Mouse (Mus musculus): Measurements from ENCODE around the gene Krtdap. TPM values are rescaled to one million over a fixed set of nuclear protein-coding genes. Genes with fewer than 3 reads are reported as not detected.

Gene Krtdap
- polyA plus RNA-seq, 1 experiment from 2014 or later, result not detected

DNA sequence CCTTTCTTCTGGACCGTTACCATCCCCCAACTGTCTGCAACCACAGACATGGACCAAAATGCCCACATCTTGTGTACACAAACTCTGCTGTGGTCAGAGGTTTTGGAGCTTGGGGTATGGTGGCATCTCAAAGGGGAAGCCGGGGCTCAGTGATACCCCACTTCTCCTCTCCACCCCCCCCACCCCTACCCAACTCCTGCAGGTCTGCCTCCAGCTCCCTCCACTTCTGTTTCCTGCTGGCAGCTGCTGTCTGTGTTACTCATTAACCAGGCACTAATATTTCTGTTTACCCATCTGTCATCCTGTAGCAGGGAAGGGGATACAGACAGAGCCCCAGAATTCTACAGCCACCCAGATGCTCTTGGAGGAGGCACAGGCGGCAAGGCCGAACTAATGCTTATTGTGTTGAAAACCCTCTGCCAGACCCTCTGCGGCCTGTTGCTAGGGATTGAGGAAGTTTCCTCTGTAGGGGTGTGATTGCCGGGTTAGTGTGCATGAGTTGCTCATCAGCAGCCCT is 24.7 kb downstream of the Krtdap start:
- 0 out of 2 replicates have a peak overlapping the region, but pooled peaks have one; percentile 8 for H3K4me3 ChIP-seq (ENCODE audit: low read depth, low read length)
- H3K4me2 ChIP-seq (ENCODE audit: low read depth, low read length), result peak overlapping the region; percentile 53
- peak overlapping the region; percentile 89 for H3K27ac ChIP-seq (ENCODE audit: low read depth)
- ATAC-seq (peak; percentile 78), DNase-seq (peak; percentile 52)
- 18% methylated on average over 6 of the region's 6 CpGs for WGBS (ENCODE audit: insufficient replicate concordance)
- peaks cover 14% of the 10 kb centered on the region for H3K4me1 ChIP-seq (ENCODE audit: insufficient read depth)
- no peaks in the 10 kb centered on the region for H3K9me3 ChIP-seq (ENCODE audit: low read length)
- 0 out of 2 replicates have a peak overlapping the region, but pooled peaks have one; percentile 16 for H3K9ac ChIP-seq (replicated peaks)
- TF ChIP-seq CTCF (IDR thresholded peaks at IDR 0.05; ENCODE audit: low read depth) (no peak), EP300 (IDR thresholded peaks at IDR 0.05; ENCODE audit: low read depth) (peak; percentile 6; the same call in 1 of the 2 replicates)
- no peaks in the 10 kb centered on the region for H3K36me3 ChIP-seq (replicated peaks; ENCODE audit: insufficient read depth, low read length)
- no peaks in the 10 kb centered on the region for H3K27me3 ChIP-seq (ENCODE audit: insufficient read depth, low read length)

DNA sequence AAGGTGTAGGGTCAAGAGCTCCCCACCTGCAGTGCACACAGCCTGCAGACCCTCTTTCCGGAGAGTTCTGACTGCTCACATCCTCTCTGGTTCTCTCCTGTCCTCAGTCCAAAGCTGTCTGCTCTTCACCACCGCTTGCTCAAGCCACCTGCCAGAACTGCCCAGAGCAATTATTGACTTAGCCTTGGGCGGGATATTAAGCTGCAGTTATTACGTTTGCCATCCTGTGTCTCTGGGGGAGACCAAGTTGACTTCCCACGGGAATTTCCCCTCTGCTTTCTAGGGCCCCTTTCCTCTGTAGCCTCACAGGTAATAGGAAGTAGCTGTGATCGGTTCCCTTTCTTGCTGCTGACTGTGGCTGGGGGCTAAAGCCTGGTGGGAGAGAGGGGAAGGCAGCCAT is 32.4 kb downstream of the Krtdap start:
- H3K9ac ChIP-seq (replicated peaks), result no peak overlapping the region
- peaks cover 21% of the 10 kb centered on the region for H3K4me1 ChIP-seq (ENCODE audit: insufficient read depth)
- peak overlapping the region; percentile 52 for H3K4me2 ChIP-seq (ENCODE audit: low read depth, low read length)
- peak overlapping the region; percentile 44; the same call in 1 of the 2 replicates for H3K27ac ChIP-seq (ENCODE audit: low read depth)
- peak; percentile 31 for DNase-seq
- H3K4me3 ChIP-seq (ENCODE audit: low read depth, low read length), result peak overlapping the region; percentile 22
- TF ChIP-seq EP300 (IDR thresholded peaks at IDR 0.05; ENCODE audit: low read depth), result no peak
- TF ChIP-seq CTCF (IDR thresholded peaks at IDR 0.05; ENCODE audit: low read depth), result no peak
- no peaks in the 10 kb centered on the region for H3K27me3 ChIP-seq (ENCODE audit: insufficient read depth, low read length)
- H3K36me3 ChIP-seq (replicated peaks; ENCODE audit: insufficient read depth, low read length), result no peaks in the 10 kb centered on the region
- peak; percentile 69 for ATAC-seq
- H3K9me3 ChIP-seq (ENCODE audit: low read length), result no peaks in the 10 kb centered on the region
- 34% methylated on average over 6 of the region's 6 CpGs for WGBS (ENCODE audit: insufficient replicate concordance)

DNA sequence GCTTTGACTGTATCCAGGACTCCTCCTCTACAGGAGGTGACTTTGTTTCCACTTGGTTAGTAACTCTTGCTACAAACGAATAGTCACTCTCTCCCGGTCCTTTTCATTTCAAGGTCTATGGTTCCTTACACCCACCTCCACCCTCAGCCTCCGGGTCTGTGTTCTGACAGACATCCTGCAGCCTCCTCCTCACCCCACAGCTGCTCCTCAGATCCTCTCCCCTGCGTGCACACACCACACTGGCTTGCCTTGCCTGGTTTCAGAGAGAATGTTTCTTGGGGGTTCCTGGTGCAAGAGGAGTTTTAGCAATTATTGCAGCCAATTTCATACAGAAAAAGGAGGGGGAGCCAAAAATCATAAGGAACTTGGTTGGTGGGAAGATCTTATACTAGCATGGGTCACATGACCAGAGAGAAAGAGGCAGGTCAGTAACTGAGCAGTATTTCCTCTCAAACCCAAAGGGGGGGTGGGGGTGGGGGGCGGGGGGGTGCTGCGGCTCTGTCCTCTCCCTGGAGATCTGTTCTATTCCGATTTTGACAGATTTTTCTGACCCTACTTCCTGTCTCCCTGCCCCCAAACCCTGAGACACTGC is 33.3 kb downstream of the Krtdap start:
- Histone ChIP-seq H3K4me3 (ENCODE audit: low read depth, low read length) (peak overlapping the region; percentile 22; the same call in 1 of the 2 replicates), H3K9me3 (ENCODE audit: low read length) (no peaks in the 10 kb centered on the region), H3K27ac (ENCODE audit: low read depth) (peak overlapping the region; percentile 44), H3K4me1 (ENCODE audit: insufficient read depth) (peaks cover 21% of the 10 kb centered on the region), H3K27me3 (ENCODE audit: insufficient read depth, low read length) (no peaks in the 10 kb centered on the region), H3K36me3 (replicated peaks; ENCODE audit: insufficient read depth, low read length) (no peaks in the 10 kb centered on the region), H3K4me2 (ENCODE audit: low read depth, low read length) (peak overlapping the region; percentile 52), H3K9ac (replicated peaks) (no peak overlapping the region)
- ATAC-seq (no peak), DNase-seq (no peak)
- TF ChIP-seq EP300 (IDR thresholded peaks at IDR 0.05; ENCODE audit: low read depth) (no peak), CTCF (IDR thresholded peaks at IDR 0.05; ENCODE audit: low read depth) (no peak)
- WGBS (ENCODE audit: insufficient replicate concordance), result 24% methylated on average over 7 of the region's 7 CpGs

DNA sequence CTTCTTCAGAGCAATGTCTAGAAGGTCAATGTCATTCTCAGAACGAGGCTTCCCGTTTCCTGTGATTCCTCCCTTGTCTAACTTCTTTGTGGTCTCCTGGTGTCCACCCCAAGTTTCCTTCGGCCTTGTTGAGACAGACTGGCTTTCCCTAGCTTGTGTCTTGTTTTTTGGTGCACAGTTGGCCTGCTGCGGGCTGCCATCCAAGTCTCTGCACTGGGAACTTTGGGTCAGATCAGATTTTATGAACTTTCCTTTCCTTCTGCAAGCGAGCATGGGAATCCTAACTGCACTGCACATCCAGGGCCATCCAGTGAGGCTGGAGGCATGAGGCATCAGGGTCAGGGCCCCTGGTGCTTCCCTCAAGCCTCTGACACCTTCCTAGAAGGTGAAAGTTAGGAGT is 33.8 kb downstream of the Krtdap start:
- H3K27ac ChIP-seq (ENCODE audit: low read depth), result peak overlapping the region; percentile 39; the same call in 1 of the 2 replicates
- DNase-seq (no peak), ATAC-seq (no peak)
- H3K36me3 ChIP-seq (replicated peaks; ENCODE audit: insufficient read depth, low read length), result no peaks in the 10 kb centered on the region
- no peak overlapping the region for H3K9ac ChIP-seq (replicated peaks)
- peaks cover 21% of the 10 kb centered on the region for H3K4me1 ChIP-seq (ENCODE audit: insufficient read depth)
- no peaks in the 10 kb centered on the region for H3K27me3 ChIP-seq (ENCODE audit: insufficient read depth, low read length)
- H3K4me3 ChIP-seq (ENCODE audit: low read depth, low read length), result no peak overlapping the region
- H3K9me3 ChIP-seq (ENCODE audit: low read length), result no peaks in the 10 kb centered on the region
- 40% methylated on average over 5 of the region's 5 CpGs for WGBS (ENCODE audit: insufficient replicate concordance)
- H3K4me2 ChIP-seq (ENCODE audit: low read depth, low read length), result peak overlapping the region; percentile 52
- TF ChIP-seq CTCF (IDR thresholded peaks at IDR 0.05; ENCODE audit: low read depth) (no peak), EP300 (IDR thresholded peaks at IDR 0.05; ENCODE audit: low read depth) (no peak)

DNA sequence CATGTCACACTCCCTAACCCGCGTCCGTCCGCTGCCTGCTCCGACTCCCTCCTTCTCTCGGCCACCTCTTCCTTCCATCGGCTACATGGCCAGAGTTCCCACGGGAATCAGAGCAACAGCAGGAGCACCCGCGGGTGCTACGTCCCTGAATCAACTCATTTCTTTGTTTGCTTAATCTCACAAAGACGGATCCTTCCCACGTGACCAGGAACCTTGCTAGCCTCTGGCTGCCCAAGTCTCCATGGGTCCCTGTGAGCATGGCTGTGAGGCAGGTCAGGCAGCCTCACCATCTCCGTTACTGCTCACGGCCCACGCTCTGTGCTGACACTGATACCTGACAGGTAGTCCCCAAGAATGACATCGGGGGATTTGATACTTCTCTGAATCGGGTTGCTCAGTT is 36.0 kb downstream of the Krtdap start, which contains the start of gene Ffar2:
TSS of gene Ffar2 (minus strand) at position 101 of the 400 bp plus-strand sequence.
- Histone ChIP-seq H3K9ac (replicated peaks) (no peak within 1 kb of the TSS), H3K4me2 (ENCODE audit: low read depth, low read length) (no peak within 1 kb of the TSS), H3K27me3 (ENCODE audit: insufficient read depth, low read length) (no peaks in the 10 kb centered on the region), H3K27ac (ENCODE audit: low read depth) (no peak within 1 kb of the TSS), H3K9me3 (ENCODE audit: low read length) (no peaks in the 10 kb centered on the region), H3K36me3 (replicated peaks; ENCODE audit: insufficient read depth, low read length) (no peaks in the 10 kb centered on the region), H3K4me1 (ENCODE audit: insufficient read depth) (peaks cover 21% of the 10 kb centered on the region), H3K4me3 (ENCODE audit: low read depth, low read length) (no peak within 1 kb of the TSS)
- DNase-seq (no peak), ATAC-seq (no peak)
- no peak for TF ChIP-seq EP300 (IDR thresholded peaks at IDR 0.05; ENCODE audit: low read depth)
- no peak for TF ChIP-seq CTCF (IDR thresholded peaks at IDR 0.05; ENCODE audit: low read depth)
- WGBS (ENCODE audit: insufficient replicate concordance), result 85% methylated on average over 18 of the region's 18 CpGs

DNA sequence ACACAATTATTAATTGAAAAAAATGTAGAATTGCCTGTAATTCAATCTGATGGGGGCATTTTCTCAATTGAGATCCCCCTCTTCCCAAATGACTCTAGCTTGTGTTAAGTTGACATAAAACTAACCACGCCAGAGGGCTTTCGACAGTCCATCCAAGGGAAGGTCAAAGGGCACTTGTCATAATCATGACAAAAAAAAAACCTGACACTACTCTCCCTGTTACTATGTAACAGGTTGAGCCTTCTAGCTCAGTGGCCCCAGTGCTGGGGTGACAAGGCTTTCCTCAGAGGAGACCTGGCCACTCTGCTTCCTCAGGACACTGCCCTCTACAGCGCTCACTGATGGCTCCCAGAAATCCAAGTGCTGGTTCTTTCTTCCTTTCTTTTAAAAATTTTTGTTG is 36.6 kb downstream of the Krtdap start:
- Histone ChIP-seq H3K4me3 (ENCODE audit: low read depth, low read length) (no peak overlapping the region), H3K9me3 (ENCODE audit: low read length) (no peaks in the 10 kb centered on the region), H3K27ac (ENCODE audit: low read depth) (no peak overlapping the region), H3K9ac (replicated peaks) (no peak overlapping the region), H3K4me2 (ENCODE audit: low read depth, low read length) (no peak overlapping the region), H3K27me3 (ENCODE audit: insufficient read depth, low read length) (no peaks in the 10 kb centered on the region), H3K4me1 (ENCODE audit: insufficient read depth) (peaks cover 20% of the 10 kb centered on the region), H3K36me3 (replicated peaks; ENCODE audit: insufficient read depth, low read length) (no peaks in the 10 kb centered on the region)
- WGBS (ENCODE audit: insufficient replicate concordance), result 63% methylated on average over 3 of the region's 3 CpGs
- DNase-seq (no peak), ATAC-seq (no peak)
- TF ChIP-seq EP300 (IDR thresholded peaks at IDR 0.05; ENCODE audit: low read depth), result no peak
